Mouse (Mus musculus): ENCODE results near the gene Fggy. TPM values are rescaled to one million over a fixed set of nuclear protein-coding genes. Genes with fewer than 3 reads are reported as not detected.

Gene Fggy
- polyA plus RNA-seq, 1 experiment, result 11.4 TPM

- 92% methylated on average over 4 of the region's 4 CpGs for WGBS
- Histone ChIP-seq H3K27ac (ENCODE audit: insufficient read depth, low read length) (no peak overlapping the region), H3K4me1 (ENCODE audit: control insufficient read depth, insufficient read depth, low read length) (no peaks in the 10 kb centered on the region), H3K4me3 (replicated peaks; ENCODE audit: insufficient read depth, low read depth, low read length) (no peak overlapping the region), H3K27me3 (ENCODE audit: control insufficient read depth, insufficient read depth, low read length) (no peaks in the 10 kb centered on the region)
- DNase-seq, result no peak
- no peak for TF ChIP-seq CTCF (IDR thresholded peaks at IDR 0.05; ENCODE audit: borderline replicate concordance, insufficient read depth, low read depth, low read length)
- TF ChIP-seq POLR2A (IDR thresholded peaks at IDR 0.05; ENCODE audit: borderline replicate concordance, insufficient read depth, low read length), result no peak
Observed at GRCm38 (mm10) chr4:95601776-95602175, 44.5 kb downstream of the Fggy start.

GRCm38 (mm10) chr4:95603254-95603653 lies 45.9 kb downstream of the Fggy start:
- Histone ChIP-seq H3K4me3 (replicated peaks; ENCODE audit: insufficient read depth, low read depth, low read length) (no peak overlapping the region), H3K4me1 (ENCODE audit: control insufficient read depth, insufficient read depth, low read length) (no peaks in the 10 kb centered on the region), H3K27me3 (ENCODE audit: control insufficient read depth, insufficient read depth, low read length) (no peaks in the 10 kb centered on the region), H3K27ac (ENCODE audit: insufficient read depth, low read length) (no peak overlapping the region)
- WGBS, result 96% methylated on average over 1 of the region's 1 CpGs
- TF ChIP-seq CTCF (IDR thresholded peaks at IDR 0.05; ENCODE audit: borderline replicate concordance, insufficient read depth, low read depth, low read length) (no peak), POLR2A (IDR thresholded peaks at IDR 0.05; ENCODE audit: borderline replicate concordance, insufficient read depth, low read length) (no peak)
- DNase-seq, result no peak

- Histone ChIP-seq H3K4me1 (ENCODE audit: control insufficient read depth, insufficient read depth, low read length) (no peaks in the 10 kb centered on the region), H3K4me3 (replicated peaks; ENCODE audit: insufficient read depth, low read depth, low read length) (no peak overlapping the region), H3K27me3 (ENCODE audit: control insufficient read depth, insufficient read depth, low read length) (no peaks in the 10 kb centered on the region), H3K27ac (ENCODE audit: insufficient read depth, low read length) (no peak overlapping the region)
- WGBS, result 96% methylated on average over 1 of the region's 1 CpGs
- DNase-seq, result no peak
- no peak for TF ChIP-seq CTCF (IDR thresholded peaks at IDR 0.05; ENCODE audit: borderline replicate concordance, insufficient read depth, low read depth, low read length)
- TF ChIP-seq POLR2A (IDR thresholded peaks at IDR 0.05; ENCODE audit: borderline replicate concordance, insufficient read depth, low read length), result no peak
Observed at GRCm38 (mm10) chr4:95610663-95611062, 53.4 kb downstream of the Fggy start.

DNA sequence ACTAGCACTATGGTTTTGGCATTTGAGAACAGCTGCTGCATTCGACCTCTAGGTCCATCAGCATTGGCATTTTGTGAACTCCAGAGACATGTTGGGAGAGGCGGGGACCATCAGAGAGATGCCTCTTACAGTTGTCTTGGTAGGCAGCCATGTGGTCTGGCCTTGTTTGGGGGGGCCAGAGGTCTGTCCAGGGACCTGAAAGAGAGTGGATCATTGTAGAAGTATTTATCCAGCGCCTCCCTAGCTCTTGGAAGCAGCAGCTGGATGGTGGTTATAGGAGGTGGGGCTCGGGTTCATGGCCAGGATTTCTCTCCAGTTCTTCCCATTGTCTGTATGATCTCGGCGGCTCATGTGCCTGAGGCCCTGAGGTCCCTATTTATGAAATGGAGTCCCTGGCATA lies 54.1 kb downstream of the Fggy start:
- DNase-seq, result no peak
- H3K4me3 ChIP-seq (replicated peaks; ENCODE audit: insufficient read depth, low read depth, low read length), result no peak overlapping the region
- no peaks in the 10 kb centered on the region for H3K27me3 ChIP-seq (ENCODE audit: control insufficient read depth, insufficient read depth, low read length)
- TF ChIP-seq POLR2A (IDR thresholded peaks at IDR 0.05; ENCODE audit: borderline replicate concordance, insufficient read depth, low read length) (no peak), CTCF (IDR thresholded peaks at IDR 0.05; ENCODE audit: borderline replicate concordance, insufficient read depth, low read depth, low read length) (no peak)
- WGBS, result 77% methylated on average over 6 of the region's 6 CpGs
- H3K27ac ChIP-seq (ENCODE audit: insufficient read depth, low read length), result no peak overlapping the region
- H3K4me1 ChIP-seq (ENCODE audit: control insufficient read depth, insufficient read depth, low read length), result no peaks in the 10 kb centered on the region

- peaks cover 4% of the 10 kb centered on the region; the same call in 1 of the 2 replicates for H3K4me1 ChIP-seq (ENCODE audit: control insufficient read depth, insufficient read depth, low read length)
- H3K4me3 ChIP-seq (replicated peaks; ENCODE audit: insufficient read depth, low read depth, low read length), result no peak overlapping the region
- no peaks in the 10 kb centered on the region for H3K27me3 ChIP-seq (ENCODE audit: control insufficient read depth, insufficient read depth, low read length)
- no peak overlapping the region for H3K27ac ChIP-seq (ENCODE audit: insufficient read depth, low read length)
- WGBS, result 88% methylated on average over 3 of the region's 3 CpGs
- DNase-seq, result no peak
- TF ChIP-seq POLR2A (IDR thresholded peaks at IDR 0.05; ENCODE audit: borderline replicate concordance, insufficient read depth, low read length) (no peak), CTCF (IDR thresholded peaks at IDR 0.05; ENCODE audit: borderline replicate concordance, insufficient read depth, low read depth, low read length) (no peak)
Observed at GRCm38 (mm10) chr4:95621046-95621445, 63.7 kb downstream of the Fggy start.

DNA sequence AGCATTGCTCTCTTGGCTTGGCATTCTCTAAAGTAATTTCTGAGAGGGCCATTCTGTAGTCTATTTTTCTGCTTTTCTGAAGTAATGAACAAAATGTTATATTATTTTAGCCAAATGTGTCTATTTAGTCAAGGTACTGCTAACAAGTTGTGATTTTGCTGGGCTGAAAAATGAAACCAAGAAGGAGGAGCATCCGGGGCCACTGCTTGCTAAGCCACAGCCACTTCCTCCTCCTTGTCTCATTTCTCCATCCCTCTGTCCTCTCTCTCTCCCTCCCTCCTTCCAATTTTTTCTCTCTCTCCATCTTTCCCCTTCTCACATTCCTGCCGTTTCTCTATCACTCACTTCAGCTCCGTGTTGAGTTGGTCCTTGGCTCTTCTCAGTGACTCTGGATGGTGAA lies 67.4 kb downstream of the Fggy start:
- 91% methylated on average over 3 of the region's 3 CpGs for WGBS
- DNase-seq, result no peak
- Histone ChIP-seq H3K27me3 (ENCODE audit: control insufficient read depth, insufficient read depth, low read length) (no peaks in the 10 kb centered on the region), H3K4me1 (ENCODE audit: control insufficient read depth, insufficient read depth, low read length) (peaks cover 4% of the 10 kb centered on the region; the same call in 1 of the 2 replicates), H3K4me3 (replicated peaks; ENCODE audit: insufficient read depth, low read depth, low read length) (no peak overlapping the region), H3K27ac (ENCODE audit: insufficient read depth, low read length) (no peak overlapping the region)
- TF ChIP-seq POLR2A (IDR thresholded peaks at IDR 0.05; ENCODE audit: borderline replicate concordance, insufficient read depth, low read length) (no peak), CTCF (IDR thresholded peaks at IDR 0.05; ENCODE audit: borderline replicate concordance, insufficient read depth, low read depth, low read length) (no peak)

- TF ChIP-seq POLR2A (IDR thresholded peaks at IDR 0.05; ENCODE audit: borderline replicate concordance, insufficient read depth, low read length) (no peak), CTCF (IDR thresholded peaks at IDR 0.05; ENCODE audit: borderline replicate concordance, insufficient read depth, low read depth, low read length) (no peak)
- Histone ChIP-seq H3K27me3 (ENCODE audit: control insufficient read depth, insufficient read depth, low read length) (no peaks in the 10 kb centered on the region), H3K4me1 (ENCODE audit: control insufficient read depth, insufficient read depth, low read length) (peaks cover 4% of the 10 kb centered on the region; the same call in 1 of the 2 replicates), H3K27ac (ENCODE audit: insufficient read depth, low read length) (no peak overlapping the region), H3K4me3 (replicated peaks; ENCODE audit: insufficient read depth, low read depth, low read length) (no peak overlapping the region)
- WGBS, result 23% methylated on average over 4 of the region's 4 CpGs
- DNase-seq, result peak in 1 of 2 experiments; percentile 36
Observed at GRCm38 (mm10) chr4:95625651-95626050, 68.3 kb downstream of the Fggy start.

DNA sequence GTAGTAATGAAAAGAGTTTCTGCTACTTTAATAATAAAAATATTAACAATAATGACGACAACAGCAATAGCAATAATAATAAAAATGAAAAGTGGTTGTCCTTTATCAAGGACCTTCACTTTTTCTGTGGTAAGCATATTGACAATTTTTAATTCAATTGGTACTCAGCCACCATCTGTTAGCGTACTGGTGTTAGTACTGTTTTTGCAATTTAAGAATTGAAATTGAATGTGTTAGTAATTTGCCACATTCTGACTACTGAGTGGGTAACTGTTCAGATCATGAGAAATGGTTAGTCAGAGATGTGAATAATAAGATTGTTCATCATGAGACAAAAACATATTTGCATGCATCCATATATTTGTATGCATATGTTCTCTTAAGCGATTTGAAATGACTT lies 68.9 kb downstream of the Fggy start:
- Histone ChIP-seq H3K27me3 (ENCODE audit: control insufficient read depth, insufficient read depth, low read length) (no peaks in the 10 kb centered on the region), H3K4me1 (ENCODE audit: control insufficient read depth, insufficient read depth, low read length) (peaks cover 4% of the 10 kb centered on the region; the same call in 1 of the 2 replicates), H3K4me3 (replicated peaks; ENCODE audit: insufficient read depth, low read depth, low read length) (no peak overlapping the region), H3K27ac (ENCODE audit: insufficient read depth, low read length) (no peak overlapping the region)
- TF ChIP-seq CTCF (IDR thresholded peaks at IDR 0.05; ENCODE audit: borderline replicate concordance, insufficient read depth, low read depth, low read length), result no peak
- TF ChIP-seq POLR2A (IDR thresholded peaks at IDR 0.05; ENCODE audit: borderline replicate concordance, insufficient read depth, low read length), result no peak
- no peak for DNase-seq
- 88% methylated on average over 3 of the region's 3 CpGs for WGBS
